Mouse (Mus musculus): ENCODE data around the gene Slc28a1. TPM values are rescaled to one million over a fixed set of nuclear protein-coding genes. Genes with fewer than 3 reads are reported as not detected.

The Slc28a1 gene
- polyA plus RNA-seq, 1 experiment from 2014 or later: 0.05 TPM

Other genes with a start within 250 kb of the Slc28a1 start
- gene Wdr73, start 213.5 kb upstream of the Slc28a1 start, polyA plus RNA-seq (2016; fragmentation: Nextera tagmentation; extraction: Ambion mirVana): 49.1 and 52.0 TPM in 2 replicates
- gene Nmb, start 209.7 kb upstream of the Slc28a1 start, polyA plus RNA-seq (2016; fragmentation: Nextera tagmentation; extraction: Ambion mirVana): 7.0 and 7.4 TPM in 2 replicates
- 188 and 190 TPM in 2 replicates for gene Sec11a, start 167.0 kb upstream of the Slc28a1 start, polyA plus RNA-seq (2016; fragmentation: Nextera tagmentation; extraction: Ambion mirVana)
- gene Zfp592, start 121.1 kb upstream of the Slc28a1 start, polyA plus RNA-seq (2016; fragmentation: Nextera tagmentation; extraction: Ambion mirVana): 15.6 and 16.3 TPM in 2 replicates
- gene Alpk3, start 57.2 kb upstream of the Slc28a1 start, polyA plus RNA-seq (2016; fragmentation: Nextera tagmentation; extraction: Ambion mirVana): 0.11 and 0.20 TPM in 2 replicates
- gene Pde8a, start 98.8 kb downstream of the Slc28a1 start, polyA plus RNA-seq (2016; fragmentation: Nextera tagmentation; extraction: Ambion mirVana): 2.2 and 2.4 TPM in 2 replicates
- gene Rps17, start 230.5 kb downstream of the Slc28a1 start, polyA plus RNA-seq (2016; fragmentation: Nextera tagmentation; extraction: Ambion mirVana): 1,210 and 1,245 TPM in 2 replicates